Mouse (Mus musculus) thymus, adult 2 months (tissue): ENCODE data around the gene Galnt9. TPM values are rescaled to one million over a fixed set of nuclear protein-coding genes. Genes with fewer than 3 reads are reported as not detected.

ENCODE experiments used
- DNase-seq: peaks from one replicate; pipeline ENCODE4 v3.0.0; 2021
- H3K27ac ChIP-seq: fragments of 200-500 bp; 2 replicates; pipeline ENCODE4 v1.5.1; 2012; ENCODE audit warnings: low read length, control low read depth; ENCODE audit not compliant: control insufficient read depth, insufficient read depth
- H3K27me3 ChIP-seq: fragments of 200-500 bp; 2 replicates; pipeline ENCODE4 v1.6.1; 2012; ENCODE audit warnings: mild to moderate bottlenecking, low read length, moderate library complexity, mixed read lengths; ENCODE audit not compliant: control insufficient read depth, insufficient read depth
- H3K36me3 ChIP-seq: fragments of 200-500 bp; 2 replicates; pipeline ENCODE4 v1.6.1; 2012; ENCODE audit warnings: mild to moderate bottlenecking, low read length, moderate library complexity; ENCODE audit not compliant: control insufficient read depth, insufficient read depth
- H3K4me1 ChIP-seq: fragments of 200-500 bp; replicated peaks from 2 replicates; pipeline ENCODE4 v1.6.1; 2012; ENCODE audit warnings: low read length; ENCODE audit not compliant: control insufficient read depth, insufficient read depth
- H3K4me3 ChIP-seq: fragments of 200-500 bp; 2 replicates; pipeline ENCODE4 v1.5.1; 2012; ENCODE audit warnings: mild to moderate bottlenecking, low read length, control low read depth, moderate library complexity; ENCODE audit not compliant: control insufficient read depth, insufficient read depth
- CTCF ChIP-seq: fragments of 200-500 bp; IDR thresholded peaks from 2 replicates; pipeline ENCODE4 v1.5.1; 2012; ENCODE audit warnings: mild to moderate bottlenecking, control low read depth, low read length, moderate library complexity, borderline replicate concordance; ENCODE audit not compliant: control insufficient read depth, poor library complexity, insufficient read depth; ENCODE audit errors: extremely low read depth
- POLR2A ChIP-seq: fragments of 200-500 bp; IDR thresholded peaks from 2 replicates; pipeline ENCODE4 v1.6.1; 2012; ENCODE audit warnings: mild to moderate bottlenecking, low read length, control low read depth, moderate library complexity; ENCODE audit not compliant: control insufficient read depth, poor library complexity, insufficient read depth; ENCODE audit errors: extremely low read depth
- WGBS: fragments of 180-500 bp; shearing (Covaris S2); methylation state at CpG from one replicate; pipeline ENCODE4 v1.1.7; 2018; 5-methylcytosine and 5-hydroxymethylcytosine counted together
- polyA plus RNA-seq: library from polyadenylated mRNA; depleted of rRNA; stranded (reverse); fragments of >200 nt; gene quantifications from 2 replicates; pipeline ENCODE4 v1.2.3, GENCODE M21; 2012

Galnt9 gene
- polyA plus RNA-seq, 1 experiment = 1.3 TPM

GRCm38 (mm10) chr5:110604311-110604710 is 60.2 kb downstream of the Galnt9 start:
- no peaks in the 10 kb centered on the region for H3K27me3 ChIP-seq

GRCm38 (mm10) chr5:110605531-110606221 is 61.5 kb downstream of the Galnt9 start:
- WGBS = 40% methylated on average over 5 of the region's 5 CpGs
- no peak overlapping the region for H3K27ac ChIP-seq
- DNase-seq = no peak
- TF ChIP-seq CTCF (no peak), POLR2A (no peak)
- no peaks in the 10 kb centered on the region for H3K36me3 ChIP-seq
- no peak overlapping the region for H3K4me3 ChIP-seq
- no peaks in the 10 kb centered on the region for H3K4me1 ChIP-seq
- no peaks in the 10 kb centered on the region for H3K27me3 ChIP-seq

More at GRCm38 (mm10) chr5:110604311-110604710, 60.2 kb downstream of the Galnt9 start:
- Histone ChIP-seq H3K4me1 (no peaks in the 10 kb centered on the region), H3K4me3 (no peak overlapping the region), H3K27ac (no peak overlapping the region), H3K36me3 (no peaks in the 10 kb centered on the region)
- WGBS = 97% methylated on average over 2 of the region's 2 CpGs
- DNase-seq = no peak
- TF ChIP-seq CTCF = no peak
- no peak for TF ChIP-seq POLR2A

DNA sequence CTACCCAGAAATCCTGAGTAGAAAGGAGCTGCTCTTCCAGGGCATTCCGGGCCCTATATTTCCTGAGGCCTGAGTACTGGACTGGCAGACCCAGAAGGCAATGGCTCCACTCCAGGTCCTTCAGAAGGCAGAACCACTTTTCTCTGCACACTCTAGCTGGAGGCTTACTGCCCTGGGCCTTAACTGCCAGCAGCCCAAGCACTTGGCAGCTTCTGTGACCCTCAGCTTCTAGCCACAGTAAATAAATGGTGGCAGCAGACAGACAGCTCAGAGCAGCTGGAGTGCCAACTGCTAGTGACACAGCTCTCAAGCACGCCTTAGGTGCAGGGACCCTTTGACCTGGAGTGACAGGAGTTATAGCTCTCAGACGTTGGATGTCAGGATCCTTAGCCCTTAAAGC is 63.6 kb downstream of the Galnt9 start:
- WGBS = 94% methylated on average over 3 of the region's 3 CpGs
- H3K27ac ChIP-seq = no peak overlapping the region
- DNase-seq = no peak
- no peaks in the 10 kb centered on the region for H3K4me1 ChIP-seq
- TF ChIP-seq CTCF (no peak), POLR2A (no peak)
- no peaks in the 10 kb centered on the region for H3K36me3 ChIP-seq
- no peak overlapping the region for H3K4me3 ChIP-seq
- no peaks in the 10 kb centered on the region for H3K27me3 ChIP-seq

DNA sequence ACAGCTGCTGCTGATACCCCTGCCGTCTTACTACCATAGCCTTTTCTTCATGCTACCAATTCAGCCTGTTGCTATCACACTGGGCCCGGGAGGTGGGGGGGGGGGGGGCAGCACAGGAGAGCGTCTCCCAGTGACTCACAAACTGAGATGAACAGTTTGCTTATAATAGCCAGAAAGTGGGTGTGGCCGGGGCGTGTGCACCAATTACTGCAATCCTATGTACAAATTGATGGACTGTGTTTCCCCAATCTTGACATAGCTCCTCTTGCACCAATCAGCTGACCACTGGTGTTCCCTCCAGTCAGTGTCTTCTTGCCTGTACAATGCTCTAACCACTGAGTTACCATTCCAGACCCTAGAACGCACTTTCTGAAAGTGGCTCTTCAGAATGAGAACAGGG is 64.2 kb downstream of the Galnt9 start:
- TF ChIP-seq POLR2A (no peak), CTCF (no peak)
- Histone ChIP-seq H3K4me3 (no peak overlapping the region), H3K27me3 (no peaks in the 10 kb centered on the region), H3K27ac (no peak overlapping the region), H3K36me3 (no peaks in the 10 kb centered on the region), H3K4me1 (no peaks in the 10 kb centered on the region)
- no peak for DNase-seq
- WGBS = 92% methylated on average over 6 of the region's 6 CpGs

DNA sequence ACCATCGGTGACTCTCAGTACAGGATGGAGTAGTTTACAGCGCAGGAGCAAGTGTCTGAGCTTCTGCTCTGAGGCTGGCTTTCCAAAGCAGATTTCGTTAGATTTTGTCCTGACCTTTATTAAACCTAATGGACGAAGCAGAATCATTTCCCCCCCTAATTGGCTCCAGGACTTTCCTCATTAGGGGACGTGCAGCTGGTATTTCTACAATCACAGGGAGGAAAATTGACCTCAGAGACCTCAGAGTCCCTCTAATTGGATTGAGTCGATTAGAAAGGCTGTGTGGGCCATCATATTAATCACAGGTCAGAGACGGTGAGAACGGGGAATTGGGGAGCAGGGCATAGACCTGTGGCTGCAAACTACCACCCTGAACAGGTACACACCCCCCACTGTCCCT is 64.8 kb downstream of the Galnt9 start:
- Histone ChIP-seq H3K36me3 (no peaks in the 10 kb centered on the region), H3K27ac (no peak overlapping the region), H3K27me3 (no peaks in the 10 kb centered on the region), H3K4me3 (no peak overlapping the region), H3K4me1 (no peaks in the 10 kb centered on the region)
- 91% methylated on average over 8 of the region's 8 CpGs for WGBS
- no peak for DNase-seq
- TF ChIP-seq CTCF (no peak), POLR2A (no peak)

- DNase-seq = no peak
- WGBS = 97% methylated on average over 3 of the region's 3 CpGs
- TF ChIP-seq POLR2A (no peak), CTCF (no peak)
- Histone ChIP-seq H3K27ac (no peak overlapping the region), H3K4me3 (no peak overlapping the region), H3K27me3 (no peaks in the 10 kb centered on the region), H3K36me3 (no peaks in the 10 kb centered on the region), H3K4me1 (no peaks in the 10 kb centered on the region)
These were observed 65.3 kb downstream of the Galnt9 start for GRCm38 (mm10) chr5:110609425-110609824.

- no peaks in the 10 kb centered on the region for H3K4me1 ChIP-seq
- no peak for DNase-seq
- no peak overlapping the region for H3K27ac ChIP-seq
- TF ChIP-seq CTCF = no peak
- TF ChIP-seq POLR2A = no peak
- H3K27me3 ChIP-seq = no peaks in the 10 kb centered on the region
- 91% methylated on average over 5 of the region's 5 CpGs for WGBS
- no peaks in the 10 kb centered on the region for H3K36me3 ChIP-seq
- H3K4me3 ChIP-seq = no peak overlapping the region
These were observed 65.7 kb downstream of the Galnt9 start for GRCm38 (mm10) chr5:110609868-110610267.

GRCm38 (mm10) chr5:110610484-110610883 is 66.3 kb downstream of the Galnt9 start:
- TF ChIP-seq CTCF (no peak), POLR2A (no peak)
- Histone ChIP-seq H3K36me3 (no peaks in the 10 kb centered on the region), H3K4me1 (no peaks in the 10 kb centered on the region), H3K27ac (no peak overlapping the region), H3K4me3 (no peak overlapping the region), H3K27me3 (no peaks in the 10 kb centered on the region)
- no peak for DNase-seq
- 92% methylated on average over 7 of the region's 7 CpGs for WGBS
